Mouse (Mus musculus): ENCODE measurements around the gene Phactr1.

Phactr1 gene

DNA sequence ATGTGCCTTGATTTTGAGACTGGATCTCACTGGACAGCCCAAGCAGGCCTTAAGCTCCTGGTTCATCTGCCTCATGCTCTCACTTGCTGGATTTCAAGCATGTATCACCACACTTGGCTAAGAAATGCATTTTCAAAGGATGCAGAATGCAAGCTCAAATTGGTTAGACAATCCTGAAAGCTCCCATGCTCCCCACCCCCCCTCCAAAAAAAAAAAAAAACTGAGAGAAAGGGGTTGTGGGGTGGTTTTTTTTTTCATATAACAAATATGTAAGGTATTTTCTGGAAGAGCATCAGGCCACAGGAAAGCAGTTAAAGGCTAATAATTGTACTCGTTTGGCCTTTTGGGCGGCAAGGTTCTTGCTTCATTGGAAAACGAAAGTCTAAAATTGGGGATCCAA is 432.7 kb downstream of the Phactr1 start:
- DNase-seq (ENCODE audit: low read depth, low spot score) = no peak

DNA sequence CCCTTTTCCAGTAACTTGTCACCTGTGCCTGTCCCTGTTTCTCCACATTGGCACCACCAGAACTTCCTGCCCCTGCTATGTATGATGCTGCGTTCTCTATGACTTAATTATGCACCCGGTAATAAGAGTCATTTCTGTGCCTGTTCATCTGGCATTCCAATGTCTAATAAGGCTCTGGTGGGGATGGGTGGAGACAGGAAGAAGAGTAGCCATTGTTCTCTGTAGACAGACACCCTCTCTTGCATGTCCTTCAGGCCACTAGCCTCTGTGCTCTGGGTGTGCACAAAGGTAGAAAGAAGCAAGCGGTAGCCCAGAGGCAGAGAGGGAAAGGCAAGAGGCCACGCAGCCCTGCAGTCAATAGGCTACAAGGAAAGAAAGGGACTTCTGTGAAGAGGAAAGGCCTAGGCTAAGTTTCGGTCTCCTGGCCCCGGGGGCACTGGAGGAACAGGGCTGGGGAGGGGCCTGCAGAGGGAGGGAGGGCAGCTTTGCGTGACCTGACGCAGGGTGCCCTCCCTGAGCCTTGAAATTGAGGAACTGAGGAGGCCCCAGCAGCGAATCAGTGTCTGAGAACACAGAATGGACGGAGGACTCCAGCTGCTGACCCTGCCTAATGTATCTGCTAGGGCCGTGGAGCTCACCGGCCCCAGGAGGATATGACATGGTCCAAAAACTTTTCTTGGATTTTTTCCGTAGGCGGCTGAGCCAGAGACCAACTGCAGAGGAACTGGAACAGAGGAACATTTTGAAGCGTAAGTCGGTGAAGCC is 442.1 kb downstream of the Phactr1 start:
- no peak for DNase-seq (ENCODE audit: low read depth, low spot score)

DNA sequence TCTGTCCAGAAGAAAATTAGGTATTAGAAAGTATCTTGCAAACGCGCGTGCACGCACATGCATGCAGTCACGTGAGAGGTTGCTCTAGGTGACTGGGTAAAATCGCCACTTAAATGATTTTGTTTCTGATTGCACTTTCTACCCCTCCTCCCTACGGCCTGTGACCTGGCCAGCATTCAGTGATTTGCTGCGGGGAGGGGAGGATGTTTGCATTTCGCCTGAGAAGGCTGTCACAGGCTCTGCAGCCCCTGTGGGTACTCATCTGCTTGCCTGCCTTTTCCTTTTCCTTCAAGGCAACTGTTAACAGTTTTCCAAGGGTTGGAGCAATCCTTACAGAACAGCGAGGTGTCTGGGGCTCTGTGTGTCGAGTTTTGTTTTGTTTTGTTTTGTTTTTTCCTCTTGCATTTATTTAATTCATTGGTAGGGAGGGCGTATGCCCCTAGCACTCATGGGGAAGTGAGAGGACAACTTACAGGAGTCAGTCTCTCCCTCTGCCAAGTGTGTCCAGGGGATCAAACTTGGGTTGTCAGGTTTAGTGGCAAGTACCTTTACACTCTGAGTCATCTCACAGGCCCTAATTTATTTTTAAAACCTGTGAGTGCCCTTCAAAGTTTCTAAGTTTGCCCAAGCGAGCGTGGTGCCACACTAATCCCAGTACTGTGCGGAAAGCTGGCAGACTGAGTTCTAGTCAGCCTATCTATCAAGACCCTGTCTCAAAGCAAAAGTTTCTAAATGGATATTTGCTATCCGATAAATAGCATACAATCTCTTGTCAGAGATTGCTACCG is 443.7 kb downstream of the Phactr1 start:
- no peak for DNase-seq (ENCODE audit: low read depth, low spot score)

DNA sequence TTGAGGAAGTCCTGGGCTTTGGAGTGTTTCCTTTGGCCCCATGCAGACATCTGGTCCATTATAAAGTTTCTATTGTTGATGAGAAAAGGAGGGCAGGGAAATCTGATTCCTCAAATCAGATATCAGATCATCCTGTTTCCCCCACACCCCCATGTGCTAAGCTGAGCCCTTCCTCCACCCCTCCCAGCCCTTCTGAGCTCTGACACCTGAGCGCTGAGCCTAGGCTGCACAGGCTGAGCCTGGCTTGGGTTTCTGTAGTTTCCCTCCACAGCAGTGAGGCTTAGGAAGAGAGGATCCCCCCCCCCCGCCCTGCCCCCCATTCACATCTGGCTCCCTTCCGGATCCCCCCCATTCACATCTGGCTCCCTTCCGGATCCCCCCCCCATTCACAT is 444.3 kb downstream of the Phactr1 start:
- no peak for DNase-seq (ENCODE audit: low read depth, low spot score)

DNA sequence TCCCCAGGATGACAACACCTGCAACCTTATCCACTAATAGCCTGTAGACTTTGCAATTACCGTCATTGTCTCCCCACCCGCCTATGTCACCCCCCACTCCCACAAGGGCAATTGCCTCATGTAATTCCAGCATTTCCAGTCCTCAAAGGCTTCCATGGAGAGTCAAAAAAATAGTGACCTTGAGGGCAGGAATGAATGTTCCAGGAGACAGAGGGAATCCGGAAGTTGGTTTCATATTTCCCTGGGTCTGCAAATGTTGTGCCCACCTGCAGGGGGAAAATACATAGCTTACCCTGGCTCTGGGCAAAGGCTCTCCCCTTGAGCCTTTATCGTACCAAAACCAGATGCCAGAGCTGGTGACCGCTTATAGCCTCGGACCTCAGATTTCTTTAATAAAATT is 449.7 kb downstream of the Phactr1 start:
- DNase-seq (ENCODE audit: low read depth, low spot score) = no peak

DNA sequence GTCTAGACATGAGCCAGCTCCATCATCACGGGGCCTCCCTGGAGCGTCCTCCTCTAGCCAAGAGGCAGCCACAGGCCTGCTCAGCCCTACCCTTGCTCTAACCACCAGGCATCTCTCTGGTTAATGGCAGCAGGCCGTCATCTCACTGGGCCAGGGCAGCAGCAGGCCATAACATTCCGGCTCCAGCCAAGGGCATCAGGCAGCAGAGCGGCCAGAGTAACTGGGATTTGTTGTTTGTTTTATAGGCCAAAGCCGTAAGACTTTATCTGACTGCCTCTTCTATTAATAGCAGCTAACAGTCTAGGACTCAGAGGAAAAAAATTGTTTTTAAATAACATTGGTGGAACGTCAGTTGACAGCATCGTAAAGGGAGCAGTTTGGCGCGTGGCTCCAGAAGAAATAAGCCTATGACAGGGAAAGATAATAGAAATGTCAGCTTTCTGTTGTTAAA is 451.3 kb downstream of the Phactr1 start:
- no peak for DNase-seq (ENCODE audit: low read depth, low spot score)

DNA sequence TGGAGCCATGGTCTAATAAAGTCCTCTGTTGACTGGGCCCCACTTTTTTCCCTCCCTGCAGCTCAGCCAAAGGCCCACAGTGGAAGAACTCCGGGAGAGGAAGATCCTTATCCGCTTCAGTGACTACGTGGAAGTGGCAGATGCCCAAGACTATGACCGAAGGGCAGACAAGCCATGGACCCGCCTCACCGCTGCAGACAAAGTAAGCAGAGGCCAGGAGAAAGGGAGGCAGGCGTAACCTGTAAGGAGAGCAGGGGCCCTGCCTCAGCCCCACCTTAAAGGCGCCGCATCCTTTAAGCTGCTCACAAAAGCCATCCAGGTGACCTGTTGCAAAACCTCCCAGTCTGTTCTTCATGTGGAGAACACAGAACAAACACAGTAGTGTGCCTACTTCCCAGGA is 452.4 kb downstream of the Phactr1 start:
- DNase-seq (ENCODE audit: low read depth, low spot score) = no peak

DNA sequence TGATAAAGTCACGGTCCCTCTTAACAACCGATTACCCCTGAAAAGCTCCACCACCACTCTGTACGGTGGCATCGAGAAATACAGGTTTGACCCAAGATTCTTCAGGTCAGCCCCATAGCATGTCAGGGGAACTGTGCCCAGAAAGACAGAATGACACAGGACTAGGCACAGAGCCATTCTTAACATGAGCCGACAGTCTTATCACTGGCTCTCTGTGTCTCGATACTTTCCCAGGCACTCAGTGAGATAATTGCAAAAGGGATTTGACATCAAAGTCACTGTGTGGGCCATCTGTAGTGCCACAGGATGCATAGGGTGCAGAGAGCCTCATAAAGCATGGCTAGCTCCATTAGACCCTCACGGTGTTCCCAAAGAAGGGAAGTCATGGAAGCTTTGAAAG is 453.0 kb downstream of the Phactr1 start:
- DNase-seq (ENCODE audit: low read depth, low spot score) = no peak

DNA sequence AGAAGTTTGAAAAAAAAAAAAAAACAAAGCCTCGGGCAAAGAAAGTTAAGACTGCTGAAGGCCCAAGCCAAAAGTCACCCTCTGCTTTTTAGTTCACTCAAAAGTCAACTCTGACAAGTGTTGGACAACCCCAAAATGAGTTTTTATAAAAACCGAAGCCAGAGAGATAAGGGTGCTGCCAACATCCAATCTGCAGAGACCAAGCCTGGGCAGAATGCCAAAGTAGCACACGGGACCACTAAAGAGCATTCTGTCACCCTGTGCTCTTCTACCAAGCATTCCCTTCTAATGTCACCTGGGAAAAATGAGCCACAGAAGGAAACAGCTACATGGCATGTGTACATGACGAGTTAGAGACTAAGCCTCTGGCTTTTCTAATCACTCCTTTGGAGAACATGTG is 454.0 kb downstream of the Phactr1 start:
- no peak for DNase-seq (ENCODE audit: low read depth, low spot score)

DNA sequence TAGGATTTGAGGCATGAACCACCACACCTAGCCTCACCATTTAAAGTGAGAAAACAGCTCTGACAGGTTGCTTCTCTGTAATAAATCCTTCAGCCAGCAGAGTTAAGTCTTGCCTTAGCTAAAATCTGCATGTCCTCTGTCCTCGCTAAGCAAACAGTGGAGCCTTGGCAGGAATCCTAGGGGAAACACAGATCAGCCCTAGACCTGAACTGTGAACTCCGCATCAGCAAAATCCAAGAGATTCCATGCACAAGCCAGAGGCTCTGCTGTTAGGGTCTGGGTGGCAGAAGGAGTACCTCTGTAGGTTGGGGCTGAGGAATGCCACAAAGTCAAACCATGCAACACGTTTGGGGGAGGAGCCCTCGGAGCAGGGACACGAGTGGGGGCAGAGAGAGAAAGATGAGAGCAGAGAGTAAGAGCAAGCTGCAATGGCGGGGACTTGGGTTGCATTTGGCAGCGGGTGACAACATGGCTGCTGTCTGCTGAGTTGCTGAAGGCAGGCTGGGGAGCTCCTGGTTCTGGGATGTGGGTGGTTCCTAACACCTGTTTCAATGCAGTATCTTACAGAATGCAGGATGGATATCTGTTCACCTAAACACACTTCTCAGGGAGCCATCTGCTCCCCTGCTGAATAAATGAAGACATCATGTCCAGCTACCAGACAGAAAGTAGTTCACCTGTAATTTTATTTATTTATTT is 464.4 kb downstream of the Phactr1 start:
- DNase-seq (ENCODE audit: low read depth, low spot score) = no peak

DNA sequence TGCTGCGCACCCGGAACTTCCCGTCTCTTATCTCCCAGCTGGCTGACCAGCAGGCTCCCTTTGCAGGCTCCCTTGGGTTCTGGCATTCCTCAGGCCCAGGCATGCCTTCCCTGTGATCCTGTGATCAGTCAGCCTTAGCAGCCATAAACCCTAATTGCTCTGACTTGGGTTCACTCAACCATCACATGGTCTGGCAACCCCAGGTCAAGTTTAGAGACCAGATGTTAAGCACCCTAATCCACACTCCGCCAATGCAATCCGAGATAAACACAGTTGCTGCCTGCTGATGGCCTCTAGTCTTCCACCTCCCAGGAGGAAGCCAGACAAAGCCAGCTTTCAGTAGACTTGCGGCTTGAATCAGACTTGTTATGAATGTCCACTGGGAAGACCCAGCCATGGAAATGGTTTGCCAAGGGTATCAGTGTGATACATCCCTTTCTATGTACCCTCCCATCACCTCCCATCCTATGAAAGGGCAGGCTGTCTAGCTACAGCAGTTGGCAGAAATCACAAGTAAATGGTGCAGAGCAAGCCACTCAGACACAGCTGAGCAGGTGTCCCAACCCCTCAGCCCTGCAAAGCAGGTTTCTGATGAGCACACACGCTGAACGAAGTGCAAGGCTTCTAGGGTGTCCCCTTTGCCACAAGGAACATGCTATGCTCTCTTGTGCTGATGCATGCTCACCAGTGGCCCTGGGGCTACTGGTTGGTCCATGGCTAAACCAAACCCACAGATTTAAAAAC is 466.3 kb downstream of the Phactr1 start:
- DNase-seq (ENCODE audit: low read depth, low spot score) = peak; percentile 19

DNA sequence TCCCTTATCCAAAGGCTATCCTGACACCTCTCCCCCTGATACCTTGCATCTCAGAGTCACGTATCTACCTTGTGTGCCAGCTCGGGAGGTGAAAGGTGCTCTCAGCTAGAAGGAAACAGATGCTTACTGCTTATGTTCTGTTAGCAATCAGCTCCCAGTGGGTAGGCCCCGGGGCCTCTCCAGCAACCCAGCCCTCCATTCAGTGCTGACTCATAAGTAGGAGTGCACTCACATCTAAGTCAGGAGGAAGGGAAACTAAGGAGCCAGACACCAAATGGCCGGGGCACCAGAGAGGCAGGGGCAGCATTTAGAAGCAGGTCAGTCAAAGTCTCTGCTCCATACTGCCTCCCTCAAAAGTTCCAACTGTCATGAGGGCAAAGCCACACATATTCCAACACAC is 468.3 kb downstream of the Phactr1 start:
- DNase-seq (ENCODE audit: low read depth, low spot score) = no peak

DNA sequence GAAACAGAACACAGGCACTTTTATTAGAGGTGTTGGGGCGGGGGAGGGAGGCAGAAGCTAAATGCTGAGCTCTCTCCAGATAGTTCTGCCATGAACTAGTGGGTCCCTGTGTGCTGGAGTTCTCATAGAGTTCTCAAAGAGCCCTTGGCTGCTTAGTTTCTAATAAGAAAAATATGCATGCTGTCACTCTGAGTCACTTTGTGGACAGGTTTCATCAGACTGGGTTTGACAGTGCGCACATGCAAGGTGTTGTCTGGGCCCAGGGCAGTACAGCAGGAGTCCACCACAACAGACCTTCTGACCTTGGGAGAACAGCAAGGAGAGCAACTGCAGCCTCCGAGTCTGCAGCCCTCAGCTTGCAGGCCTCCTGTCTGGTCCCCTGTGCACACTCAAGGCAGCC is 469.2 kb downstream of the Phactr1 start:
- DNase-seq (ENCODE audit: low read depth, low spot score) = no peak

DNA sequence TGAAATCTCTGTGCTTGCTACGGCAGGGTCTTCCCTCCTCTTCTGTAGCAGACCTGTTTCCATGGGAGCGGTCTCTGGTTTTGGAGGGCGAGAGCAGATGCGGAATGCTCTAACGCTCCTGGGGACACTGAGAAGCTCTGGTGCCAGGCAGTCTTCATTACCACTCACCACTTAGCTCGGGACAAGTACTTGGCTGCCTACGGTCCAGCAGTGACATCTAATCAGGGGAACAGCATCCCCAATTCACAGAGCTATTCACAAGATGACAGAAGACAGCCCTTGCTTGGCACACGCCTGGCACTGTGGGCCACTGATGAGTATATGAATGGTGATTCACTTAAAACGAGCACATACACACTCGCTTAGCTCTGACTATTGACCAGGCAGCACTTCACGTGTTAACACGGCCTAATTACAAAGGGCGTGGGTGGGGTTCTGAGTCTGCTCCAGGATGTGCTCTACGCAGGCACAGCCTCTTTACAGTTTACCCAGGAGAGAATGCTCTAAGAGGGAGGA is 471.6 kb downstream of the Phactr1 start:
- DNase-seq (ENCODE audit: low read depth, low spot score) = no peak

DNA sequence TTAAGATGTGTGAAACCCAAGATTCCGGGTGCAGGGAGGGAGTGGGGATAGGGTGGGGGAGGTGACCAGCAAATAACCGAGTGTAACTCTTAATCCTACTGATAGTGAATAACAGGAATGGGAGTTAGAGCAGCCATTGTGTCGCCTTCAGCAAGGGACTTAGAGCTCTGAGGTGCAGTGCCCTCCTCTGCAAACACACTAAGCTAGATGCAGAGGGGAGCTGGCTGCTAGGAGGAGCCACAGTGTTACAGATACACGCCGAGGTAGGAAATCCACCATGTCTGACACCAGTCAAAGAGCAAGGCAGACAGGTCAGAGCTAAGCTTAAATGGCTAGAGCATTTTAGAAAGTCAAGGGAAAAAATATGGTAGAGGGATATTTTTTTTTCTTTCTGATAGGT is 476.9 kb downstream of the Phactr1 start:
- DNase-seq (ENCODE audit: low read depth, low spot score) = no peak

DNA sequence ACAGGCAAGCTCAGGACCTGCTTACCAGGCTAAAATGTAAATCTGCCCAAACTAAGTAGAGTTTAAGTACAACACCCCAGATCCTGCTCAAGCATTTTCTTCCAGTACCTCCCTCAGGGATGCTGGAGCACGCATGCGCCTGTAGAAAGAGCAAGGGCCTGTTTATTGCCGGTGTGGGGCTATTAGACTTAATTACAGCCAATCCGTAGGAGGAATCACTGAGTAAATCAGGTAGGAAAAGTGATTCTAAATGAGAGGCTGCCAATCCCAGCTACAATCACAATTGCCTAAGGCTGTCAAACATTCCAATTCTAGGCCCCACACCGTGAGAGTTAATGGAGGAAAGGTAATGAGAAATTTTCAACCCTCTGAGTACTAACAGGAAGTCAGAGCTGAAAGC is 477.9 kb downstream of the Phactr1 start:
- no peak for DNase-seq (ENCODE audit: low read depth, low spot score)

DNA sequence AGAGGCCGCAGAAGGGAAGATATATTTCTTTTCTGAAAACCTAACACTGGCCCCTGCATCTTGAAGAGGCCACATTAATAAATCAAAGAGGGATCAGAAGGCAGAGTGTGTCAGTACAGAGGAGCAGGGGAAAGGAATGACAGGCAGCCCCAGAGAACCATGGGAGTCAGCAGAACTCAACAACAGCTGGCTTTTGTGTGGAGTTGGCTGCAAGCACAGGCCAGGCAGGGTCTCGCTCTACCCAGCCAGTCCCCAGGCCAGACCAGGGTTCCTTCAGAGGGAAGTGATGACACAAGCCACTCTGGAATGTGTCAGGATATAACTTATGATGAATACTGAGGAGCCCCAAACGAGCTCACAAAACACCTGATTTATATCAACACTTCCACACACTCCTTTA is 479.0 kb downstream of the Phactr1 start:
- DNase-seq (ENCODE audit: low read depth, low spot score) = no peak

DNA sequence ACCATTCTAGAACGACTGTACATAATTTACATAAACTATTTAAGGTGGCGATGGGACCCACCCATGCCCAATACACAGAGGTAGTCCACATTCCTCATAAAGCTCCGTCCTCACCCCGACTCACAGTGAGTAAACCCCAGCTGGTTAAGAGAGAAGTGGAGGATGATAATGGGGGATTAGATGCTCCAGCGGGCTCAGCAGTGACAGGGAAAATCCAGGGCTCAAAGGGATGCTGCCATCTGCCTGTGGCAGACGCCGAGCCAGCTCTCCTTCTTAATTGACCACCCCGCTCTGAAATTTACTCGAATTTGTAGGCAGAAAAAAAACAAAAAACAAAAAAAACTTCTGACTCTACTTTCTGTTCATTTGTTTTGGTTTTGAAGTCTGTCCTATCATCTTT is 487.3 kb downstream of the Phactr1 start:
- peak; percentile 40 for DNase-seq (ENCODE audit: low read depth, low spot score)

DNA sequence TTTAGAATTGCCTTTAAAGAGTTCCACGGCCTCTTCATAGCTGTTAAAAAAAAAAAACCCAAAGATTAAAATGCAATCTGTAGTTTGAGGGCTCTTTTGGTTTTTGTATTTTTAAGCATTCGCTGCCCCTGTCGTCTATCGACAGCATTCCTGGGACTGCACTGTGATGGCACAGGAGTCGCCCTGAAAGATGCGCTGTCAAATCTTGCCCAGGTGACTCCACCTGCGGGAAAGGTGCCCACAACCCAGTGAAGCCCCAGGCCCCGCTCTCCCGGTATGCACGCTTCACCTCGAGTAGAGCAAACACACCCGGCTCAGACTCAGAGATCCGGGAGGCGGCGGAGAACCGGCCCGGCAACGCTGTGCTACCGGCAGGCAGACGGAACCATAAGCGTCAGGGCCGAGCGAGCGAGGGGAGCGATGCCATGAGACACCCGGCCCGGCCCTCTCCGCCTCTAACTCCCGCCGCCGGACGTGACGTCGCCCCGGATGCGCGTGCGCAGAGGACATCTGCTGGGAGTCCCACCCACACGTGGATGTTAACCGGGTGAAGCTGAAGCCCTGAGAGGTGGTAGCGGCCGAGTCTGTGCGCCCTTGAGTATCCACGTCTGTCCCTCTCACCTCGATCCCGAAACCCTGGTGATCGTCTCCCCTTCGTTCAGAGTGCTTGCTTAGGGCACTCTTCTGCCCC is 490.7 kb downstream of the Phactr1 start, which contains the start of gene Tbc1d7:
TSS of gene Tbc1d7 (minus strand) at position 482 of the 691 bp plus-strand sequence.
- peak; percentile 97 for DNase-seq (ENCODE audit: low read depth, low spot score)

DNA sequence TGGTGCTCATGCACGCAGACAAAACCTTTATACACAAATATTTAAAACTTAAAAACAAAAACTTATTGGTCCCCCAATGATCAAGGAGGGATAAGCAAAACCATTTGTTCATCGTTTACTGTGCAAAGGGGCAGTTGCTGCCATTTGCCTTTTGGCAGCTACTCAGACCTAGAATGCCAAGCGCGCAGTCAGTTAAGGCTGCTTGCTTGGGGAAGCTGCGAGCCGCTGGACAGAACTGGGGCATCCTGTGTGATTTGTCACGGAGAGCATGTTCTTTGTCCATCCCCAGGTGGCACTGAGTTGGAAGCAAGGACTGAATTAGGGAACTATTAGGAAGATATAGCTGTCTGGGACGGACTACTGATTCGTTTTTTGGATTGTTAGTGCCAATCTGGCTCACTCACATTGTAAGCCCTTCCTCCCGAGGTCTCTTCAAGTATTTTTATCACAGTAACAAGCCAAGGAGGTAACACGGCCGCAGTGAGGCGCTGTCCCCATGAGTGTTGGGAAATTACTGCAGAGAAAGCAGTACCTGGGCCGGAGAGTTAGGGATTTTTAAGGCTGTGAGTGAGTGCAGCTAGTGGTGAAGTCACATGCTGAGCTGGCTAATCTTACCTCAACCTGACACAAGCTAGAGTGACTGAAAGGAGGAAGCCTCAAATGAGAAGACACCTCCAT is 491.8 kb downstream of the Phactr1 start:
- no peak for DNase-seq (ENCODE audit: low read depth, low spot score)

Data from retina, postnatal 7 days (tissue).